Mouse (Mus musculus): Measurements from ENCODE around the gene Atp1a3.
A peak's percentile ranks its signal among the peaks of the same experiment; 100 is the strongest.

Atp1a3 gene

GRCm38 (mm10) chr7:25004806-25005205 lies 952 bp downstream of the Atp1a3 start:
- DNase-seq (ENCODE audit: low read depth, low spot score): no peak

- DNase-seq (ENCODE audit: low read depth, low spot score): no peak
Measured at GRCm38 (mm10) chr7:25003820-25004388, 1.9 kb downstream of the Atp1a3 start.

GRCm38 (mm10) chr7:25003291-25003690 lies 2.5 kb downstream of the Atp1a3 start:
- DNase-seq (ENCODE audit: low read depth, low spot score): no peak

GRCm38 (mm10) chr7:25000711-25001110 lies 5.0 kb downstream of the Atp1a3 start:
- no peak for DNase-seq (ENCODE audit: low read depth, low spot score)

GRCm38 (mm10) chr7:25000211-25000610 lies 5.5 kb downstream of the Atp1a3 start:
- no peak for DNase-seq (ENCODE audit: low read depth, low spot score)

GRCm38 (mm10) chr7:24993081-24993480 lies 12.7 kb downstream of the Atp1a3 start:
- DNase-seq (ENCODE audit: low read depth, low spot score): no peak

GRCm38 (mm10) chr7:24990478-24990877 lies 15.3 kb downstream of the Atp1a3 start:
- no peak for DNase-seq (ENCODE audit: low read depth, low spot score)

- DNase-seq (ENCODE audit: low read depth, low spot score): no peak
Measured at GRCm38 (mm10) chr7:24987941-24988340, 17.8 kb downstream of the Atp1a3 start.

- DNase-seq (ENCODE audit: low read depth, low spot score): no peak
Measured at GRCm38 (mm10) chr7:24985799-24986198, 20.0 kb downstream of the Atp1a3 start.

GRCm38 (mm10) chr7:24984307-24984706 lies 21.5 kb downstream of the Atp1a3 start:
- DNase-seq (ENCODE audit: low read depth, low spot score): no peak

GRCm38 (mm10) chr7:24983396-24983795 lies 22.4 kb downstream of the Atp1a3 start:
- no peak for DNase-seq (ENCODE audit: low read depth, low spot score)

- DNase-seq (ENCODE audit: low read depth, low spot score): no peak
Measured at GRCm38 (mm10) chr7:24980439-24980838, 25.3 kb downstream of the Atp1a3 start.

GRCm38 (mm10) chr7:24978781-24979180 lies 27.0 kb downstream of the Atp1a3 start:
- no peak for DNase-seq (ENCODE audit: low read depth, low spot score)

- no peak for DNase-seq (ENCODE audit: low read depth, low spot score)
Measured at GRCm38 (mm10) chr7:24974893-24975595, 30.7 kb downstream of the Atp1a3 start.

GRCm38 (mm10) chr7:24973902-24974301 lies 31.9 kb downstream of the Atp1a3 start:
- no peak for DNase-seq (ENCODE audit: low read depth, low spot score)

GRCm38 (mm10) chr7:24973208-24973607 lies 32.5 kb downstream of the Atp1a3 start:
- DNase-seq (ENCODE audit: low read depth, low spot score): no peak

GRCm38 (mm10) chr7:24971972-24972893 lies 33.5 kb downstream of the Atp1a3 start, which contains the start of gene Rabac1:
Gene Rabac1 (minus strand): TSS chr7:24972754.
- DNase-seq (ENCODE audit: low read depth, low spot score): peak; percentile 92

GRCm38 (mm10) chr7:24971261-24971971 lies 34.3 kb downstream of the Atp1a3 start:
- no peak for DNase-seq (ENCODE audit: low read depth, low spot score)

- no peak for DNase-seq (ENCODE audit: low read depth, low spot score)
Measured at GRCm38 (mm10) chr7:24970341-24970740, 35.4 kb downstream of the Atp1a3 start.

GRCm38 (mm10) chr7:24969805-24970204 lies 36.0 kb downstream of the Atp1a3 start:
- no peak for DNase-seq (ENCODE audit: low read depth, low spot score)

- no peak for DNase-seq (ENCODE audit: low read depth, low spot score)
Measured at GRCm38 (mm10) chr7:24968463-24968862, 37.3 kb downstream of the Atp1a3 start.

GRCm38 (mm10) chr7:24967966-24968365 lies 37.8 kb downstream of the Atp1a3 start:
- DNase-seq (ENCODE audit: low read depth, low spot score): no peak

All from brain, embryonic 18.5 days (tissue).